Mouse (Mus musculus) bone marrow, adult 2 months (tissue): ENCODE results near the gene Cyp2g1. TPM values are rescaled to one million over a fixed set of nuclear protein-coding genes. Genes with fewer than 3 reads are reported as not detected.
"Not testable (repeated sequence)": the region's sequence is repeated elsewhere in the genome, so short reads cannot be mapped to it uniquely, and the experiment has no call there.

Experiments
- H3K27ac ChIP-seq: fragments of 200-500 bp; 2 replicates; pipeline ENCODE4 v1.5.1; 2012; ENCODE audit warnings: low read depth, mild to moderate bottlenecking, control low read depth, inconsistent platforms, low read length; ENCODE audit not compliant: control insufficient read depth, poor library complexity, insufficient read depth
- H3K4me1 ChIP-seq: fragments of 200-500 bp; 2 replicates; pipeline ENCODE4 v1.6.1; 2011; ENCODE audit warnings: low read length; ENCODE audit not compliant: control insufficient read depth, insufficient read depth
- H3K4me3 ChIP-seq: fragments of 200-500 bp; replicated peaks from 2 replicates; pipeline ENCODE3; 2011; ENCODE audit warnings: mild to moderate bottlenecking, low read depth, low read length, control low read depth; ENCODE audit not compliant: control insufficient read depth
- polyA plus RNA-seq: library from polyadenylated mRNA; stranded (reverse); fragments of >200 nt; gene quantifications from 2 replicates; pipeline ENCODE4 v1.2.4, GENCODE M21; 2011; ENCODE audit warnings: low replicate concordance; ENCODE audit not compliant: missing spikeins, insufficient read depth, insufficient read length

The Cyp2g1 gene
- polyA plus RNA-seq, 1 experiment: not detected

- not testable (repeated sequence) for H3K4me3 ChIP-seq, H3K4me1 ChIP-seq
Measured at GRCm38 (mm10) chr7:26850063-26850462, 41.4 kb downstream of the Cyp2g1 start.

More at GRCm38 (mm10) chr7:26850063-26850462, 41.4 kb downstream of the Cyp2g1 start:
- not testable (repeated sequence) for H3K27ac ChIP-seq

Other genes starting within 250 kb of the Cyp2g1 start
- not detected in 2 replicates for gene Vmn1r185, start 190.4 kb upstream of the Cyp2g1 start, polyA plus RNA-seq
- not detected in 2 replicates for gene Cyp2b23, start 122.5 kb upstream of the Cyp2g1 start, polyA plus RNA-seq
- not detected in 2 replicates for gene Cyp2b19, start 51.8 kb upstream of the Cyp2g1 start, polyA plus RNA-seq
- gene Cyp2a5, start 26.4 kb downstream of the Cyp2g1 start, polyA plus RNA-seq: 2.3 and 22.2 TPM in 2 replicates
- gene Cyp2a22, start 130.5 kb downstream of the Cyp2g1 start, polyA plus RNA-seq: not detected in 2 replicates
- gene Cyp2a12, start 220.2 kb downstream of the Cyp2g1 start, polyA plus RNA-seq: 0.99 and 2.1 TPM in 2 replicates